Mouse (Mus musculus) mouse embryonic stem cell (cell line): ENCODE results near the gene Kif7.

ENCODE experiments used
- in situ Hi-C, 2 experiments: fragments of 300-500 bp; cut with MboI; formaldehyde crosslinking; loops; 1 replicate in 1 of 2; 3 replicates in 1 of 2; pipeline ENCODE4 v1.14.3; 2019 to 2020; ENCODE audit warnings: low sequenced_read_pairs in 2 of 2, low pct_unique_long_range_greater_than_20kb in 1 of 2, mixed read lengths in 1 of 2; ENCODE audit not compliant: unreplicated experiment in 1 of 2

Kif7 gene

DNA sequence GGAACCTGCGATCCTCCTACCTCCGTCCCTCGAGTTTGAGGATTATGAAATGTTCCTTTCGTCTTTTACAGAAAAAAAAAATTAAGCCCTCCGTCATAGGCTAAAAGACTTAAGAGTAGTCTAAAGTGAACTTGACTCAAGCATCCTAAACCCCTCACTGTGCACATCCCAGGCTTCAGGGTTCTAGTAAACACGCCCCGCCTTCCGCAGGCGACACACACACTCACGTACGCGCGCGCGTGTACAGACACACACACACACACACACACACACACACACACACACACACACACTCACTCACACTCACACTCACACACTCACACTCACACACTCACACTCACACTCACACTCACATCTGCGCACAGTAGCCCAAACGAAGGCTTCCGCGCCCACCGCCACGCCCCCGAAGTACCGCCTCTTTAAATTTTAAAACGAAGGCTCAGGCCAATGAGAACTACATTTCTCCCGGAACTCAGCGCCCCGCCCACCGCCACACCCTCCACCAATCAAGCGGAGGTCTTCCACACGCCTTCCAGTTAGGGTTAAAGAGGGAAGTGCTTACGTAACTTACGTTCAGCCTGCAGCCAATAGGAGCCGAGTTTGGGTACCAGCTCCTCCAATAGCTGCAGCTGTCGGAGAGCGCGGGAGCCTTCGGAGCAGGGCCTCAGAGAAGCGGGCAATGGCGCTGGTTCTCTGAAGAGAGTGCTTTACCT, 55.8 kb downstream of the Kif7 start, which contains the start of gene Ticrr:
Gene Ticrr, plus strand, starts transcription at position 619 of the 713 bp plus-strand sequence.
- in situ Hi-C loops = loop anchor here in 1 of 2 experiments (25.0 kb wide), 1 partner anchor 853 kb away; no protein-coding TSS in a partner anchor

DNA sequence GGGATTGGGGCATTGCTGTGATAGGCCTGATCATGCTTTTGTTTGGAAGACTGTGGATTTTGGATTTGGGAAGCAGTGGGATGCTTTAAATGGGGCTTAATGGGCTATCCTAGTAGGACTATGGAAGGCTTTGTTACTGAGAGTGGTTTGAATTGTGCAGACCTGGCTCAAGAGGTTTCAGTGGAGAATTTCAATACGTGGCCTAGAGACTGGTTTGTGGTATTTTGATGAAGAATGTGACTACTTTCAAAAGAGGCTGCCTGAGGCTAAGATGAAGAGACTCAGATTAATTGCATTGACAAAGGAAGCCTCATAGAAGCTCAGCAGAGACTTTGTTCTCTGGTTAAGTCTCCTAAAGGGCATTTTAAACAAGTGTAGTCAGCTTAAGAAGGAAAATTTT, 60.9 kb downstream of the Kif7 start:
- in situ Hi-C loops = loop anchor here in 1 of 2 experiments (25.0 kb wide), 1 partner anchor 858 kb away; no protein-coding TSS in a partner anchor

DNA sequence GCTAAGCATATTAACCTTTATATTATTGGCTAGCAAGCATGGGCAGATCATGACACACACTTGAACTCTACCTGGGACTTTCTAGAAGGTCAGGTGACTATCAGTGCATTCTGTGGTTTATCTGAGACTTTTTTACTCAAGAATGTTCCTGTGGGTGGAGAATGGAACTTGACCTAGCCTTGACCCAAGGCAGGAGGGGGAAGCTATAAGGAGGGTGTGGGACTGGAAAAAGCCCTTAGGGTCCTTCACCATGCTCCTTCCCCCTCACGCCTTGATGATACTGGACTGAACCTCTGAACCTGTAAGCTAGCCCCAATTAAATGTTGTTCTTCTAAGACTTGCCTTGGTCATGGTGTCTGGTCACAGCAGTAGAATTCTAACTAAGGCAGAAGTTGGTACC, 61.3 kb downstream of the Kif7 start:
- in situ Hi-C loops = loop anchor here in 1 of 2 experiments (25.0 kb wide), 1 partner anchor 858 kb away; no protein-coding TSS in a partner anchor

DNA sequence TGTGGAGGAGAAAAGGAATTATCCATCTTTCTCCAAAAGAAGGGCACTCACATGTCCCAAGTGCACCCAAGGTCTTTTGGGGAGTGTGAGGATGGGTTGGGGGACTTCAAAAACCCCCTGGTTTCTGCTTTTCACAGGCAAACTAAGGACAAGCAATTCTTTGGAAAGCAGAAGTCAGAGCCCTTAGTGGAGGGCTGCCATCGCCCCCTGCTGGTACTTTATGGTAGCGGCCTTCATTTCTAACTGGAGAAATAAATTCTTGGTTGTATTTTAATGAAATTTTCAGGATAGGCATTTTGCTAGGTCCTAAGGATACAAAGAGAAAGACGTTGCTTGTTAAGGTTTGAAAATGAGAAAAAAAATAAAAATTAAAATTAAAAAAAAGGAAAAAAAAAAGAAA, 66.5 kb downstream of the Kif7 start:
- in situ Hi-C loops = no loop called here
